Mouse (Mus musculus): ENCODE results near the gene Mapk7.

DNA sequence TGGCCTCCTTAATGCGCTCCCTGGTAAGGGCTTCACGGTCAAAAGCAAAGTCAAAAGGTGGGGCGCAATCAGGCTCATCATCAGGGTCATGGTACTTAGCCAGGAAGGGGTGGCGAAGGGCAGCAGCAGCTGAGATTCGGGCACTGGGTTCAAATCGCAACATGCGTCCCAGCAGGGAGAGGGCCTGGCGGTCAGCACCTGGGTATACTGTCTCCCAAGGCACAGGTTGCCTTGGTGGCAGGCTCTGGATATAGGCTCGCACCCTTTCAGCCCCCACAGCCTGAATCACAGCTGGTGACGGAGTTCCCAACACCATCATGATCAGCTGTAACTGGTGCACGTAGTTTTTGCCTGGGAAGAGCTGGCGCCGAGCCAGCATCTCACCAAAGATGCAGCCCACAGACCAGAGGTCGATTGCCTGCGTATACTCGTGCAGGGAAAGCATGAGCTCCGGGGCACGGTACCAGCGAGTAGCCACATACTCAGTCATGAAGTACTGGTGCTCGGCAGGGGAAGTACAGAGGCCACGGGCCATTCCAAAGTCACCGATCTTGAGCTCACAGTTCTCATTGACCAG lies 3.2 kb downstream of the Mapk7 start:
- no peak for TF ChIP-seq CTCF (conservative IDR thresholded peaks at IDR 0.05; ENCODE audit: low read length)
- no peak for TF ChIP-seq POU5F1 (IDR thresholded peaks at IDR 0.05; ENCODE audit: borderline replicate concordance, low read length)
- TF ChIP-seq NANOG (IDR thresholded peaks at IDR 0.05; ENCODE audit: borderline replicate concordance, low read length) = no peak
